1 mouse cellular context compared by ENCODE assay signal in genomic region chr5:125405546-125406248, GRCm38 (mm10).
A peak's percentile ranks its signal among the peaks of the same experiment; 100 is the strongest.
TF ChIP-seq lines count a peak whose summit lies in the region.

No protein-coding gene starts in this region.

TF ChIP-seq in MEL, 35 proteins besides CTCF, POLR2A, EP300 and RAD21 (continued from another document):
- TF ChIP-seq USF1 (IDR thresholded peaks at IDR 0.05; ENCODE audit: low read depth, low read length) (no peak), NRF1 (IDR thresholded peaks at IDR 0.05; ENCODE audit: insufficient read depth, low read depth, low read length, poor library complexity, severe bottlenecking) (peak; percentile 55; the same call in 1 of the 2 replicates), TBP (IDR thresholded peaks at IDR 0.05; ENCODE audit: low read depth, low read length) (peak; percentile 99), CHD2 (IDR thresholded peaks at IDR 0.05; ENCODE audit: low read length) (no peak)
